Mouse (Mus musculus) embryonic facial prominence, embryonic 12.5 days (tissue): ENCODE measurements around the gene Prrx1. TPM values are rescaled to one million over a fixed set of nuclear protein-coding genes. Genes with fewer than 3 reads are reported as not detected.
A peak's percentile ranks its signal among the peaks of the same experiment; 100 is the strongest.

ENCODE experiments used
- ATAC-seq: fragments of 200-750 bp; cut with Nextera tagmentation; 2 replicates; pipeline ENCODE4 v1.8.0; 2017; ENCODE audit not compliant: insufficient number of reproducible peaks, insufficient read depth, low FRiP score, low TSS enrichment
- H3K27ac ChIP-seq: fragments of 300-500 bp; sonication (generic); 2 replicates; pipeline ENCODE4 v1.5.1; 2016; ENCODE audit warnings: mild to moderate bottlenecking
- H3K27me3 ChIP-seq: fragments of 300-500 bp; sonication (generic); 2 replicates; pipeline ENCODE4 v1.6.1; 2016; ENCODE audit warnings: mild to moderate bottlenecking, moderate library complexity
- H3K36me3 ChIP-seq: fragments of 300-500 bp; sonication (generic); 2 replicates; pipeline ENCODE4 v1.6.1; 2016; ENCODE audit warnings: mild to moderate bottlenecking
- H3K4me1 ChIP-seq: fragments of 300-500 bp; sonication (generic); 2 replicates; pipeline ENCODE4 v1.6.1; 2016
- H3K4me2 ChIP-seq: fragments of 300-500 bp; sonication (generic); replicated peaks from 2 replicates; pipeline ENCODE4 v1.6.1; 2016; ENCODE audit warnings: mild to moderate bottlenecking, moderate library complexity
- H3K4me3 ChIP-seq: fragments of 300-500 bp; sonication (generic); 2 replicates; pipeline ENCODE4 v1.5.1; 2016; ENCODE audit warnings: mild to moderate bottlenecking
- H3K9ac ChIP-seq: fragments of 300-500 bp; sonication (generic); 2 replicates; pipeline ENCODE4 v1.6.1; 2016; ENCODE audit warnings: mild to moderate bottlenecking, moderate library complexity
- H3K9me3 ChIP-seq: fragments of 300-500 bp; sonication (generic); 2 replicates; pipeline ENCODE4 v1.6.1; 2016; ENCODE audit warnings: mild to moderate bottlenecking, moderate library complexity
- WGBS: fragments of 180-500 bp; shearing (Covaris S2); methylation state at CpG from one replicate; pipeline ENCODE4 v1.1.7; 2016; 5-methylcytosine and 5-hydroxymethylcytosine counted together
- polyA plus RNA-seq: library from polyadenylated mRNA; unstranded; fragments of >200 nt; fragmentation: Nextera tagmentation; extraction: Ambion mirVana; gene quantifications from 2 replicates; pipeline ENCODE4 v1.2.1, GENCODE M21; 2016

The Prrx1 gene
- polyA plus RNA-seq, 1 experiment from 2014 or later = 180 TPM

- H3K27ac ChIP-seq = peak overlapping the region; percentile 100
- H3K4me2 ChIP-seq = peak overlapping the region; percentile 58
- no peaks in the 10 kb centered on the region for H3K27me3 ChIP-seq
- no peaks in the 10 kb centered on the region for H3K9me3 ChIP-seq
- no peak for ATAC-seq
- peaks cover 4% of the 10 kb centered on the region; the same call in 1 of the 2 replicates for H3K36me3 ChIP-seq
- H3K9ac ChIP-seq = peak overlapping the region; percentile 100
- peak overlapping the region; percentile 88 for H3K4me3 ChIP-seq
- WGBS = 7% methylated on average over 8 of the region's 8 CpGs
- H3K4me1 ChIP-seq = peaks cover 14% of the 10 kb centered on the region; the same call in 1 of the 2 replicates
These were observed 3.3 kb downstream of the Prrx1 start for GRCm38 (mm10) chr1:163310023-163310754.

DNA sequence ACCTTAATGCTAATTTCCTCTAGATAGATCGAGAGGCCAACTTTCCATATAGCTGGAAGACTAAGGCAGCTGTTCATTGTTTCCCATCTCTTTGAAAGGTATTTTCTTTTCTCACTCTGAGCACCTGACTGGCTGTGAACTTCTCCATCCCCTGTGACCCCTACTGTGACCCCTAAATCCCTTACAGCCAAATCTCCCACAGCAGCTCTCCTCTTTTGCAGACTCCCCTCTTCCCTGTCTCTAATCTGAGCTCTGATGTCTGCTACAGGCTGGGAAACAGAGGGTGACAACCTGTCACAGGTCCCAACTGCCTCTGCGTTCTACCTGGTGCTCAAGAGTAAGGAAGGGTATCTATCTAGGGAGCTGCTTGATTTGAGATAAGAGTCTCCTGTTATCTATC lies 4.0 kb downstream of the Prrx1 start:
- ATAC-seq = no peak
- peak overlapping the region; percentile 100 for H3K27ac ChIP-seq
- peak overlapping the region; percentile 58 for H3K4me2 ChIP-seq
- no peaks in the 10 kb centered on the region for H3K9me3 ChIP-seq
- H3K4me1 ChIP-seq = peaks cover 10% of the 10 kb centered on the region; the same call in 1 of the 2 replicates
- H3K9ac ChIP-seq = peak overlapping the region; percentile 100
- 7% methylated on average over 2 of the region's 2 CpGs for WGBS
- H3K36me3 ChIP-seq = peaks cover 8% of the 10 kb centered on the region; the same call in 1 of the 2 replicates
- H3K4me3 ChIP-seq = peak overlapping the region; percentile 88
- H3K27me3 ChIP-seq = no peaks in the 10 kb centered on the region

- Histone ChIP-seq H3K36me3 (peaks cover 8% of the 10 kb centered on the region; the same call in 1 of the 2 replicates), H3K9me3 (no peaks in the 10 kb centered on the region), H3K27me3 (no peaks in the 10 kb centered on the region), H3K4me3 (peak overlapping the region; percentile 88), H3K27ac (peak overlapping the region; percentile 100), H3K4me1 (peaks cover 11% of the 10 kb centered on the region; the same call in 1 of the 2 replicates), H3K9ac (peak overlapping the region; percentile 100), H3K4me2 (peak overlapping the region; percentile 58)
- ATAC-seq = no peak
- 2% methylated on average over 24 of the region's 24 CpGs for WGBS
These were observed 4.9 kb downstream of the Prrx1 start for GRCm38 (mm10) chr1:163308631-163309030.

- H3K9me3 ChIP-seq = no peaks in the 10 kb centered on the region
- H3K4me1 ChIP-seq = peaks cover 18% of the 10 kb centered on the region; the same call in 1 of the 2 replicates
These were observed 5.8 kb downstream of the Prrx1 start for GRCm38 (mm10) chr1:163307706-163308105.

DNA sequence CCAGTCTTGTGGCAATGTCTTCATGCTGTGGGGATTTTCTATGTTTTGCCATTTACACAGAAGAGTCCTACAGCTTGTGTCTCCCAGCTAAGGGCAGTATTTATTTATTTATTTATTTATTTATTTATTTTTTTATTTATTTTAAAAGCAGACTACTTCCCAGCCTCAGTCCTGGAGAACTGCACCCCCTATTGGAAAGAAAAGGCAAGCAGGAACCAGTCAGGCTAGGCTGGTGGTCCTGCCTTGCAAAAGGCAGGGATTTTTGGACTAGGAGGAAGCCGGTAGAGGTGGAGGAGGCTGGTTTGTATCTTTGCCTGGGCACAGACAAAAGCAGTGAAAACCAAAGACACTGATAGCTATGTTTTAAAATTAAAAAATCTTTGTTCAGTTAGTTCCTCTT lies 7.6 kb downstream of the Prrx1 start:
- Histone ChIP-seq H3K9ac (peak overlapping the region; percentile 100), H3K4me3 (peak overlapping the region; percentile 88), H3K4me2 (peak overlapping the region; percentile 58), H3K27ac (peak overlapping the region; percentile 100), H3K36me3 (peaks cover 8% of the 10 kb centered on the region; the same call in 1 of the 2 replicates), H3K27me3 (no peaks in the 10 kb centered on the region), H3K4me1 (peaks cover 23% of the 10 kb centered on the region; the same call in 1 of the 2 replicates), H3K9me3 (no peaks in the 10 kb centered on the region)
- 23% methylated on average over 1 of the region's 1 CpGs for WGBS
- no peak for ATAC-seq

More at GRCm38 (mm10) chr1:163307706-163308105, 5.8 kb downstream of the Prrx1 start:
- Histone ChIP-seq H3K4me3 (peak overlapping the region; percentile 88), H3K4me2 (peak overlapping the region; percentile 58), H3K36me3 (peaks cover 8% of the 10 kb centered on the region; the same call in 1 of the 2 replicates), H3K27ac (peak overlapping the region; percentile 100), H3K9ac (peak overlapping the region; percentile 100), H3K27me3 (no peaks in the 10 kb centered on the region)
- no peak for ATAC-seq
- WGBS = 15% methylated on average over 11 of the region's 11 CpGs

- Histone ChIP-seq H3K4me2 (peak overlapping the region; percentile 58), H3K27ac (peak overlapping the region; percentile 100; the same call in 1 of the 2 replicates), H3K4me3 (peak overlapping the region; percentile 12; the same call in 1 of the 2 replicates), H3K4me1 (peaks cover 26% of the 10 kb centered on the region; the same call in 1 of the 2 replicates), H3K27me3 (no peaks in the 10 kb centered on the region), H3K36me3 (0 out of 2 replicates have a peak, but pooled peaks cover 13% of the 10 kb centered on the region), H3K9me3 (no peaks in the 10 kb centered on the region), H3K9ac (0 out of 2 replicates have a peak overlapping the region, but pooled peaks have one; percentile 29)
- 86% methylated on average over 3 of the region's 3 CpGs for WGBS
- no peak for ATAC-seq
These were observed 8.7 kb downstream of the Prrx1 start for GRCm38 (mm10) chr1:163304837-163305236.

DNA sequence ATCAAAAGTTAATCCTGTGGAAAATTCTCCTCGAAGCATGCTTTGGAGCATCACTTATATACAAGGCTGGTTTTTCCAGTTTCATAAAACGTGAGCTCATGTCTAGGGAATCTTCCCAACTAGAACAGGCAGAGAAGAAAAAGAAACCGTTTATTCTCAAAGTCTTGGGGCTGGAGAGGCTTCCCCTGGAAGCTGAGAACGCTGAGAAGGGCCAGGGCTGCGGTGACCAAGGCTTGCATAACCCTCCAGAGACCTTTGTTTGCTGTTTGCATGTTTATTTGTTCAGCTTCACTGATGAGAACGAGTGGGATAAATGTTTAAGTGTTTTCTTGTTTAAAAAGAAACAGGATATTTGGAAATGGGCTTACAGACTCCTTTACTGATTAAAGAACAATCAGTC lies 11.2 kb downstream of the Prrx1 start:
- Histone ChIP-seq H3K4me3 (no peak overlapping the region), H3K9ac (peak overlapping the region; percentile 24; the same call in 1 of the 2 replicates), H3K4me1 (peaks cover 19% of the 10 kb centered on the region; the same call in 1 of the 2 replicates), H3K9me3 (no peaks in the 10 kb centered on the region), H3K4me2 (peak overlapping the region; percentile 27; the same call in 1 of the 2 replicates), H3K27me3 (no peaks in the 10 kb centered on the region), H3K36me3 (0 out of 2 replicates have a peak, but pooled peaks cover 13% of the 10 kb centered on the region), H3K27ac (peak overlapping the region; percentile 72)
- ATAC-seq = no peak
- 21% methylated on average over 6 of the region's 6 CpGs for WGBS

DNA sequence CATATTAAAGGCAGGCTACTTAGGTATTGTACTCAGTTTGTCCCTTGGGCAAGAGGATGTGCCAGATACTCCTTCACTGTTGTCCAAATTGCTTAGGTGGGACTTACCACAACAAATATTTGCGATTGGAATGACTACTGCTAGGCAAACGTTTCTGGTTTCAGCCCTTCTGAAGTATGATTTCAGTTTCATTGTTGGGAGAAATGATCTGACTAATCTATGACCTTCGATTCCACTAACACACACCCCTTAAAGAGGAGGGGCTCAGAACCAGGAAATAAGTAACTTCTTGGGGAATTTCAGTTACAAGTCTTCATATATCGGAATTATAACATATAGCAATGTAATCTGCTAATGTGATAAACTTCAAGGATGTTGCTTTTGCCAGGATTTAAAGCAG lies 20.4 kb downstream of the Prrx1 start:
- WGBS = 79% methylated on average over 4 of the region's 4 CpGs
- Histone ChIP-seq H3K4me2 (no peak overlapping the region), H3K4me3 (no peak overlapping the region), H3K9ac (no peak overlapping the region), H3K27ac (no peak overlapping the region), H3K27me3 (no peaks in the 10 kb centered on the region), H3K36me3 (peaks cover 16% of the 10 kb centered on the region; the same call in 1 of the 2 replicates), H3K4me1 (peaks cover 36% of the 10 kb centered on the region), H3K9me3 (no peaks in the 10 kb centered on the region)
- no peak for ATAC-seq

GRCm38 (mm10) chr1:163291925-163292324 lies 21.6 kb downstream of the Prrx1 start:
- Histone ChIP-seq H3K9me3 (no peaks in the 10 kb centered on the region), H3K27ac (no peak overlapping the region), H3K9ac (no peak overlapping the region), H3K36me3 (peaks cover 16% of the 10 kb centered on the region; the same call in 1 of the 2 replicates), H3K4me1 (peaks cover 36% of the 10 kb centered on the region), H3K27me3 (no peaks in the 10 kb centered on the region), H3K4me3 (no peak overlapping the region), H3K4me2 (no peak overlapping the region)
- WGBS = 65% methylated on average over 2 of the region's 2 CpGs
- no peak for ATAC-seq

- Histone ChIP-seq H3K9me3 (no peaks in the 10 kb centered on the region), H3K27ac (no peak overlapping the region), H3K27me3 (no peaks in the 10 kb centered on the region), H3K4me2 (no peak overlapping the region), H3K36me3 (no peaks in the 10 kb centered on the region), H3K4me3 (no peak overlapping the region), H3K9ac (no peak overlapping the region), H3K4me1 (peaks cover 60% of the 10 kb centered on the region)
- ATAC-seq = no peak
- 77% methylated on average over 7 of the region's 7 CpGs for WGBS
These were observed 24.4 kb downstream of the Prrx1 start for GRCm38 (mm10) chr1:163289131-163289530.

DNA sequence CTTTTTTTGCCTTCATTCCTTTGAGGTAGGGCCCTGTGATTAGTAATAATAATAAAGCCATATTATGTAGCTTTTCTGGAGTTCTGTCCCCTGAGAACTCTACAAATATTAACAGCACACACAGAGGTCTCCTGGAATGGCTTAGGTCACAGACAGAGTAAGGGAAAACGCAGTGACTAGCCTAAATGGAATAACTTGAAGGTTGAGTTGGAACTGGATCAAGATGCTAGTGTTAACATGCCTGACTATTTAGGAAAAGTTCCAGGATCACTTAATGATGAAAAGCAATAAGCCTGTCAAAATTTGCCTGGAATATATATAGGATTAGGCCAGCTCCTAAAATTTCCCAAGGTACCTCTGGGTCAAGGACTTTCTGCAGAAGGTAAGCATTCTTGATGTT lies 28.0 kb downstream of the Prrx1 start:
- Histone ChIP-seq H3K9ac (no peak overlapping the region), H3K4me2 (no peak overlapping the region), H3K9me3 (no peaks in the 10 kb centered on the region), H3K4me3 (no peak overlapping the region), H3K4me1 (peaks cover 34% of the 10 kb centered on the region), H3K36me3 (peaks cover 3% of the 10 kb centered on the region; the same call in 1 of the 2 replicates), H3K27me3 (no peaks in the 10 kb centered on the region), H3K27ac (no peak overlapping the region)
- no peak for ATAC-seq
- 26% methylated on average over 1 of the region's 1 CpGs for WGBS

DNA sequence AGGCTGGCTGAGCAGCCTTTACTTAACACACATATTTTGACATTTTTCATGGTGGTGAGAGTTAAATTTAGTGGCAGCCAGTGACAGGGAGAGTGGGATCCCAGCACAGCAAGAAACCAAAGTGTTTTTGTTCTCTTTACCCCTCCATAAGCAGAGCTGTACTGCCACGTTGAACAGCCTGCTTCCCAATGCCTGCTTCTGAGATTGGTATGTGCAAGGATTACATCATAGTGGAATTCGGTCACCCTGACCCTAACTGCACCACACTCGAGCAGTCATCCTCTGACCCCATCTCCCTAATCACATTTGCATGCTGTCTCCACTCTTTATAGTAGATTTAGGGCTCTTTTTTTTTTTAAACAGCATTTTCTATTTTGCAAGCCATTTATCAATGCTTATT lies 28.4 kb downstream of the Prrx1 start:
- Histone ChIP-seq H3K9me3 (no peaks in the 10 kb centered on the region), H3K27me3 (no peaks in the 10 kb centered on the region), H3K4me1 (peaks cover 33% of the 10 kb centered on the region), H3K4me2 (no peak overlapping the region), H3K36me3 (peaks cover 4% of the 10 kb centered on the region; the same call in 1 of the 2 replicates), H3K27ac (no peak overlapping the region), H3K9ac (no peak overlapping the region), H3K4me3 (no peak overlapping the region)
- ATAC-seq = no peak
- 12% methylated on average over 3 of the region's 3 CpGs for WGBS
